Mouse (Mus musculus) CH12.LX (cell line): ENCODE results near the gene Mrpl44. TPM values are rescaled to one million over a fixed set of nuclear protein-coding genes. Genes with fewer than 3 reads are reported as not detected.
A peak's percentile ranks its signal among the peaks of the same experiment; 100 is the strongest.

ENCODE experiments used
- DNase-seq: peaks from one replicate; pipeline ENCODE4 v3.0.0-alpha.2; 2013; ENCODE audit errors: extremely low read depth
- H3K27ac ChIP-seq: 2 replicates; pipeline ENCODE4 v1.5.1; 2012; ENCODE audit warnings: low read depth, mild to moderate bottlenecking, control low read depth, moderate library complexity; ENCODE audit not compliant: insufficient read depth
- H3K27me3 ChIP-seq: replicated peaks from 2 replicates; pipeline ENCODE3; 2012; ENCODE audit warnings: inconsistent platforms
- H3K36me3 ChIP-seq, 2 experiments: replicated peaks in 1 of 2; 2 replicates each; pipeline versions ENCODE3 to v1.6.1; 2012; ENCODE audit warnings: inconsistent platforms in 1 of 2, low read length in 1 of 2, mild to moderate bottlenecking in 1 of 2, mixed read lengths in 1 of 2, moderate library complexity in 1 of 2; ENCODE audit not compliant: control insufficient read depth in 1 of 2, insufficient read depth in 1 of 2
- H3K4me1 ChIP-seq, 2 experiments: 2 replicates each; pipeline ENCODE4 v1.6.1; 2012; ENCODE audit warnings: inconsistent platforms in 1 of 2, moderate library complexity in 1 of 2; ENCODE audit not compliant: insufficient read depth in 2 of 2, control insufficient read depth in 1 of 2
- H3K4me2 ChIP-seq: 2 replicates; pipeline ENCODE4 v1.6.1; 2012; ENCODE audit warnings: low read depth, mild to moderate bottlenecking, control low read depth; ENCODE audit not compliant: poor library complexity, insufficient read depth, severe bottlenecking
- H3K4me3 ChIP-seq, 3 experiments: fragments of 150-350 bp in 1 of 3; sonication (generic) in 1 of 3; replicated peaks in 1 of 3; 2 replicates each; pipeline versions ENCODE3 to v1.5.1; 2011 to 2012; ENCODE audit warnings: low read depth in 2 of 3, low read length in 2 of 3, mild to moderate bottlenecking in 2 of 3, moderate library complexity in 2 of 3, control low read depth in 1 of 3, improper control_type of control experiment in 1 of 3, inconsistent platforms in 1 of 3, mixed read lengths in 1 of 3; ENCODE audit not compliant: poor library complexity in 1 of 3
- H3K79me2 ChIP-seq: replicated peaks from 2 replicates; pipeline ENCODE4 v1.6.1; 2012; ENCODE audit warnings: mild to moderate bottlenecking, moderate library complexity; ENCODE audit not compliant: control insufficient read depth, poor library complexity, insufficient read depth, severe bottlenecking; ENCODE audit errors: extremely low read depth
- H3K9ac ChIP-seq: 2 replicates; pipeline ENCODE4 v1.6.1; 2012; ENCODE audit warnings: low read depth, mild to moderate bottlenecking, control low read depth, moderate library complexity; ENCODE audit not compliant: insufficient read depth
- H3K9me3 ChIP-seq: replicated peaks from 2 replicates; pipeline ENCODE3; 2012; ENCODE audit warnings: low read length, inconsistent platforms, mixed read lengths
- BHLHE40 ChIP-seq: IDR thresholded peaks from 2 replicates; pipeline ENCODE4 v1.6.1; 2011; ENCODE audit warnings: mild to moderate bottlenecking, low read depth, low read length, improper control_type of control experiment
- CHD2 ChIP-seq: IDR thresholded peaks from 2 replicates; pipeline ENCODE4 v1.6.1; 2011; ENCODE audit warnings: low read length, improper control_type of control experiment
- CTCF ChIP-seq, 2 experiments: IDR thresholded peaks in 1 of 2; conservative IDR thresholded peaks in 1 of 2; 2 replicates each; pipeline ENCODE4 v1.5.1; 2011 to 2012; ENCODE audit warnings: low read depth in 2 of 2, low read length in 2 of 2, improper control_type of control experiment in 1 of 2, inconsistent platforms in 1 of 2, mild to moderate bottlenecking in 1 of 2, moderate library complexity in 1 of 2
- ETS1 ChIP-seq: conservative IDR thresholded peaks from 2 replicates; pipeline ENCODE4 v1.6.1; 2012; ENCODE audit warnings: low read depth, mild to moderate bottlenecking, inconsistent platforms, low read length, improper control_type of control experiment, moderate library complexity
- GABPA ChIP-seq: IDR thresholded peaks from 2 replicates; pipeline ENCODE4 v1.6.1; 2012; ENCODE audit warnings: low read depth, low read length, improper control_type of control experiment, inconsistent platforms; ENCODE audit not compliant: insufficient replicate concordance
- IRF4 ChIP-seq: IDR thresholded peaks from 2 replicates; pipeline ENCODE4 v1.6.1; 2014; ENCODE audit warnings: low read depth, mild to moderate bottlenecking, inconsistent platforms, low read length, improper control_type of control experiment
- JUN ChIP-seq: IDR thresholded peaks from 2 replicates; pipeline ENCODE4 v1.6.1; 2011; ENCODE audit warnings: low read depth, mild to moderate bottlenecking, low read length, improper control_type of control experiment, moderate library complexity; ENCODE audit not compliant: insufficient read depth
- MEF2A ChIP-seq: IDR thresholded peaks from 2 replicates; pipeline ENCODE4 v1.6.1; 2014; ENCODE audit warnings: low read depth, mild to moderate bottlenecking, inconsistent platforms, low read length, improper control_type of control experiment, borderline replicate concordance
- MXI1 ChIP-seq: IDR thresholded peaks from 2 replicates; pipeline ENCODE4 v1.6.1; 2011; ENCODE audit warnings: mild to moderate bottlenecking, low read depth, low read length, improper control_type of control experiment
- POLR2AphosphoS2 ChIP-seq: IDR thresholded peaks from 2 replicates; pipeline ENCODE4 v1.6.1; 2011; ENCODE audit warnings: low read depth, low read length, improper control_type of control experiment
- RAD21 ChIP-seq: IDR thresholded peaks from 2 replicates; pipeline ENCODE4 v1.6.1; 2011; ENCODE audit warnings: low read depth, mild to moderate bottlenecking, low read length, improper control_type of control experiment, moderate library complexity
- SIN3A ChIP-seq: IDR thresholded peaks from 2 replicates; pipeline ENCODE4 v1.6.1; 2012; ENCODE audit warnings: low read length, improper control_type of control experiment, inconsistent platforms
- SMC3 ChIP-seq: IDR thresholded peaks from 2 replicates; pipeline ENCODE4 v1.6.1; 2011; ENCODE audit warnings: low read depth, low read length, improper control_type of control experiment
- TBP ChIP-seq: conservative IDR thresholded peaks from 2 replicates; pipeline ENCODE4 v1.6.1; 2011; ENCODE audit warnings: low read depth, low read length, improper control_type of control experiment
- TCF12 ChIP-seq: IDR thresholded peaks from 2 replicates; pipeline ENCODE4 v1.6.1; 2014; ENCODE audit warnings: low read depth, mild to moderate bottlenecking, inconsistent platforms, low read length, improper control_type of control experiment
- ZC3H11A ChIP-seq: IDR thresholded peaks from 2 replicates; pipeline ENCODE4 v1.6.1; 2012; ENCODE audit warnings: low read depth, mild to moderate bottlenecking, inconsistent platforms, low read length, improper control_type of control experiment
- dilution Hi-C: fragments of 300-500 bp; cut with MboI; formaldehyde crosslinking; loops from 2 replicates; pipeline ENCODE4 v1.14.3; 2020; ENCODE audit warnings: low sequenced_read_pairs; ENCODE audit not compliant: extremely low pct_unique_long_range_greater_than_20kb, extremely low pct_ligation_motif_present
- in situ Hi-C: fragments of 300-500 bp; cut with MboI; formaldehyde crosslinking; loops from 3 replicates; pipeline ENCODE4 v1.14.3; 2019; ENCODE audit warnings: low sequenced_read_pairs, low pct_ligation_motif_present, low pct_unique_long_range_greater_than_20kb, mixed read lengths
- polyA plus RNA-seq: library from polyadenylated mRNA; unstranded; fragments of >175 nt; gene quantifications from 2 replicates; pipeline ENCODE4 v1.2.1, GENCODE M21; 2012; ENCODE audit warnings: low read depth; ENCODE audit not compliant: insufficient read length
- total RNA-seq, 2 experiments: library from RNA; depleted of rRNA; stranded (reverse); fragments of 300-350 nt in 1 of 2; fragments of >200 nt in 1 of 2; gene quantifications; 2 replicates each; pipeline ENCODE4 v1.2.3; 2012 to 2014

Gene Mrpl44
- total and polyA plus RNA-seq, 3 experiments: 63.7 to 129 (median 84.3) TPM

DNA sequence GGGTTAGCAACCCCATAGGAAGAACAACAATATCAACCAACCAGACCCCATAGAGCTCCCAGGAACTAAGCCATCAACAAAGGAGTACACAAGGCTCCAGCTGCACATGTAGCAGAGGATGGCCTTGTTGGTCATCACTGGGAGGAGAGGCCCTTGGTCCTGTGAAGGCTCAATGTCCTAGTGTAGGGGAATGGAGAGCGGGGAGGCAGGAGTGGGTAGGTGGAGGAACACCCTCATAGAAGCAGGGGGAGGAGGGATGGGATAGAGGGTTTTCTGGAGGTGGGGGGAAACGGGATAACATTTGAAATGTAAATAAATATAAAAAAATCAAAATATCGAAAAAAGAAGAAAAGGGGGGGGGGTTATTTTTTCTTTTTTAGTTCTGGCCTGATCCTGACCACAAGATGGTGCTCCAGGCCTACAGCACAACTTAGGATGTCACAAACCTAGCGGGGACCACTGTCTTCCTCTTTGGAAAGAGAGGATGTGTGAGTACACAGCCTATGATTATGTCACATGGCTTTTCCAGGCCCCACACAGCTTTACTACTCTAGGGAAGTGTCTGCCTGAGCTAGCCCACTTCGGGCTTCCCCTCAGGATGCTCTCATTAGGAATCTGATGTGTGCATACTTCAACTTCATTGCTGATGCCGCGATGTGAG is 10.6 kb downstream of the Mrpl44 start:
- Histone ChIP-seq H3K4me3 (no peak overlapping the region), H3K4me2 (no peak overlapping the region), H3K27ac (no peak overlapping the region)
- TF ChIP-seq ETS1: no peak
- TF ChIP-seq JUN: no peak
- TF ChIP-seq SIN3A: no peak
- TF ChIP-seq RAD21: peak; percentile 85
- TF ChIP-seq SMC3: peak; percentile 79
- peak; percentile 28 to 82; a peak in 3 of 4 replicates for TF ChIP-seq CTCF (conservative IDR thresholded peaks at IDR 0.05 in 1 of 2, IDR thresholded peaks at IDR 0.05 in 1 of 2; ENCODE audit: low read depth in 2 of 2, low read length in 2 of 2)
- peak; percentile 84 for TF ChIP-seq ZC3H11A
- no peak for TF ChIP-seq POLR2AphosphoS2
- TF ChIP-seq, all 38 proteins: peak for 4
- H3K4me1 ChIP-seq: no peaks in the 10 kb centered on the region
- no peaks in the 10 kb centered on the region for H3K27me3 ChIP-seq
- peaks cover 8% of the 10 kb centered on the region for H3K9me3 ChIP-seq
- no peak overlapping the region for H3K9ac ChIP-seq
- H3K36me3 ChIP-seq: peaks cover 11 to 28% of the 10 kb centered on the region in 2 experiments
- DNase-seq: no peak
- dilution Hi-C loops (no loop called here), in situ Hi-C loops (loop anchor here (10.0 kb wide), 2 partner anchors 318 to 388 kb away; no protein-coding TSS in a partner anchor)
- no peaks in the 10 kb centered on the region for H3K79me2 ChIP-seq

DNA sequence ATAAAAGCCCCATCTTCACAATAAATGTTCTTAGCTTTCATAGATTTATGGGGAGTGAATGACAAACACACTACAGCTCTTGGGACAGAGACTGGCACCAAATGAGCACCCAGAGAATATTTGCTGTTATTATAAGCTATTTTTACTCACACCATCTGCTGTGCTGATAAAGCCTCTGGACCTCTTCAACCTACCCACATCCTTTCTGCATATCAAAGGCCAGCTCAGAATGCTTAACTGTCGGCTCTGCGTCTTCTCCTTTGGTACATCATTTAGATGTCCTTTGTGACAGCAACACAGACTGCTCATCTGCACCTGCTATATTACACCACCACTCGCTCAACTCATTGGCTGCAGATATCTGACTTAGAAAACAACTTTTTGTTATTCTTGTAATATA is 21.3 kb downstream of the Mrpl44 start:
- no peak for DNase-seq
- H3K4me1 ChIP-seq: no peaks in the 10 kb centered on the region
- dilution Hi-C loops: no loop called here
- H3K36me3 ChIP-seq: peaks cover 0 to 8% of the 10 kb centered on the region in 2 experiments
- H3K4me3 ChIP-seq: no peak overlapping the region
- no peaks in the 10 kb centered on the region for H3K79me2 ChIP-seq
- no peaks in the 10 kb centered on the region for H3K27me3 ChIP-seq
- no peak overlapping the region for H3K27ac ChIP-seq
- H3K9me3 ChIP-seq: no peaks in the 10 kb centered on the region
- in situ Hi-C loops: no loop called here
- H3K9ac ChIP-seq: no peak overlapping the region
- H3K4me2 ChIP-seq: no peak overlapping the region
- TF ChIP-seq BHLHE40 (no peak), IRF4 (no peak), MEF2A (no peak), ZC3H11A (no peak), GABPA (no peak), CHD2 (no peak), RAD21 (no peak), TCF12 (no peak), TBP (no peak), MXI1 (no peak), SMC3 (no peak)
- TF ChIP-seq, all 38 proteins: peak for 0
